Mouse (Mus musculus) thymus, postnatal 10 days (tissue): Measurements from ENCODE around the gene Olfr1166.
"Not testable (repeated sequence)": the region's sequence is repeated elsewhere in the genome, so short reads cannot be mapped to it uniquely, and the experiment has no call there.

Experiments used
- DNase-seq, 2 experiments: peaks; one replicate each; pipeline ENCODE4 v3.0.0; 2021; ENCODE audit warnings: low spot score in 2 of 2

Gene Olfr1166

GRCm38 (mm10) chr2:88128172-88128571 lies at the start of gene Olfr1166:
Gene Olfr1166, minus strand, starts transcription at chr2:88128272.
- DNase-seq, result no peak

GRCm38 (mm10) chr2:88155093-88155492 lies 27.0 kb upstream of the Olfr1166 start, which contains the start of gene Olfr1167:
Gene Olfr1167, minus strand, starts transcription at chr2:88155193.
- DNase-seq, result not testable (repeated sequence)

GRCm38 (mm10) chr2:88093866-88094265 lies 34.2 kb downstream of the Olfr1166 start, which contains the start of gene Olfr1164:
Gene Olfr1164, minus strand, starts transcription at chr2:88093966.
- DNase-seq, result no peak
